Mouse (Mus musculus) ES-E14 (cell line): ENCODE data around the gene Atrn.

Experiments
- MAFK ChIP-seq: IDR thresholded peaks from 2 replicates; pipeline ENCODE4 v1.6.1; 2014; ENCODE audit warnings: mild to moderate bottlenecking, low read depth, low read length, inconsistent platforms; ENCODE audit not compliant: insufficient read depth
- ZC3H11A ChIP-seq: IDR thresholded peaks from 2 replicates; pipeline ENCODE4 v1.6.1; 2012; ENCODE audit warnings: low read depth, mild to moderate bottlenecking, inconsistent platforms, low read length, borderline replicate concordance

DNA sequence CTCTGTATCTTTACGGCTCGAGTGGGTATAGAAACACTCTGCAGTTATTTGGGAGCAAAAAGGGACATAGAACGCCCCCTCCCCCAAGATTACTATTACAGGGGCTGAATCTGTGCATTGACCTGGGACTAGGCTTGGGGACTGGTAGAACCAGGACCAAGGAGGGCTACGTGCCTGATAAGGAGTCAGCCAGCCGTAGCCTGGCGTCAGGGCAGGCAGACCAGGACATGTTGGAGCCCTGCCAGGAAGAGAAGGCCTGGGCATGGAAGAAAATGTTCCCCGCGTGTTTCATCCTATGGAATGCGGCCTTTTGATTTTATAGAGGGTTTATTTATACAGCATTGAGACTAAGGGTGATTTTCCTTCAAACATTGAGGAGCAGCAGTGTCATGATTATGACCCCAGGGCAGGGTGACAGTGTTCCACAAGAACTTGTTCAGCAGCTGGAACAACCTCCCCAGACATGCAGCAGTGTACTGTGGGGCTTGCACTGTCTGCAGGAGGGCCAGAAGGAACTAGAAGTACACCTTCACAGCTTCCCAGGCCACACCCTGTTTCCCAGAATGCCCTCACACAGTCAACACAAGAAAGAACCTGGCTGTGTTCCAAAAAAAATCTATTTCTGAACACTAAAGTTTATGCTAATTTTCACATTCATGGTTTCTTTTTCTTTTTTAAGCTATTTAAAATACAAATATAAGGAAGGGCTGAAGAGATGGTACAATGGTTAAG, 138.9 kb downstream of the Atrn start:
- no peak for TF ChIP-seq ZC3H11A
- TF ChIP-seq MAFK: no peak
